Comparison of ENCODE assay signal across 23 mouse cellular contexts in genomic region chr10:25457118-25457517, GRCm38 (mm10).
DNase-seq lines count a peak whose midpoint lies in the region; ATAC-seq lines count a peak whose summit lies in the region.
"Had no signal": no experiment of that assay in that cellular context is flagged by ENCODE, and none has a peak within 500 bp of the region (broad histone marks: within the 10 kb centered on the region; RNA-seq: fewer than 3 reads in every experiment).

No protein-coding gene starts in this region.

- H3K36me3 ChIP-seq in midbrain, embryonic 11.5 days (ENCODE audit: control insufficient read depth, insufficient read depth, low read length), result no peaks in the 10 kb centered on the region
- H3K36me3 ChIP-seq in midbrain, embryonic 10.5 days, result no peaks in the 10 kb centered on the region
- H3K36me3 ChIP-seq: neural tube, embryonic 12.5 days had no signal

- no peak overlapping the region for H3K9ac ChIP-seq in midbrain, embryonic 11.5 days (ENCODE audit: low read length)
- H3K9ac ChIP-seq: heart, embryonic 13.5 days; neural tube, embryonic 12.5 days had no signal

- no peak overlapping the region for H3K4me2 ChIP-seq in midbrain, embryonic 11.5 days
- H3K4me2 ChIP-seq: heart, embryonic 13.5 days; liver, embryonic 11.5 days; neural tube, embryonic 12.5 days had no signal

- H3K27me3 ChIP-seq in midbrain, embryonic 11.5 days (ENCODE audit: control insufficient read depth, insufficient read depth, low read length), result no peaks in the 10 kb centered on the region
- H3K27me3 ChIP-seq in midbrain, embryonic 10.5 days (ENCODE audit: low read depth, poor library complexity, severe bottlenecking), result no peaks in the 10 kb centered on the region
- H3K27me3 ChIP-seq: heart, embryonic 13.5 days; neural tube, embryonic 12.5 days had no signal

- H3K27ac ChIP-seq in midbrain, embryonic 11.5 days (ENCODE audit: low read depth, low read length), result no peak overlapping the region
- H3K27ac ChIP-seq in midbrain, embryonic 10.5 days (replicated peaks), result no peak overlapping the region
- H3K27ac ChIP-seq: heart, embryonic 13.5 days; hindbrain, postnatal 0 days; left cerebral cortex, adult 2 months; neural tube, embryonic 12.5 days had no signal

- 91% methylated on average over 6 of the region's 6 CpGs for WGBS in midbrain, embryonic 11.5 days
- WGBS in midbrain, embryonic 10.5 days, result 92% methylated on average over 6 of the region's 6 CpGs

- DNase-seq in midbrain, embryonic 11.5 days (ENCODE audit: low spot score, missing footprints), result peak; percentile 72
- DNase-seq in midbrain, embryonic 10.5 days (ENCODE audit: low spot score), result no peak
- DNase-seq in induced T-regulatory cell, adult 2 months (ENCODE audit: low read depth), result peak; percentile 16
- DNase-seq in thymus, postnatal 10 days (ENCODE audit: low spot score in 2 of 2), result peak; percentile 23 to 39
- no peak for DNase-seq in adrenal gland, postnatal 10 days
- DNase-seq in retina, postnatal 1 day, result no peak
- DNase-seq in spleen, postnatal 10 days (ENCODE audit: low spot score in 2 of 2), result no peak
- DNase-seq: adrenal gland, postnatal 25 days; cerebellum, adult 11 months; cerebellum, postnatal 14 days; embryo, embryonic 11 days; kidney, adult 18-20 months; kidney, postnatal 14 days; left cerebral cortex, postnatal 4 days; lung, adult 18-20 months; lung, postnatal 14 days; right cerebral cortex, adult 18-20 months had no signal

- ATAC-seq in midbrain, embryonic 11.5 days (ENCODE audit: low FRiP score), result no peak
- ATAC-seq: forebrain, embryonic 16.5 days; hindbrain, postnatal 0 days had no signal

- no peaks in the 10 kb centered on the region for H3K9me3 ChIP-seq in midbrain, embryonic 11.5 days (ENCODE audit: control insufficient read depth, low read length)
- H3K9me3 ChIP-seq in midbrain, embryonic 10.5 days (replicated peaks), result no peaks in the 10 kb centered on the region
- H3K9me3 ChIP-seq: heart, embryonic 13.5 days; neural tube, embryonic 12.5 days had no signal

- no peak overlapping the region for H3K4me3 ChIP-seq in midbrain, embryonic 11.5 days (ENCODE audit: low read depth, low read length)
- H3K4me3 ChIP-seq in midbrain, embryonic 10.5 days, result no peak overlapping the region
- H3K4me3 ChIP-seq: heart, embryonic 13.5 days; left cerebral cortex, adult 2 months; neural tube, embryonic 12.5 days had no signal

- no peaks in the 10 kb centered on the region for H3K4me1 ChIP-seq in midbrain, embryonic 11.5 days (ENCODE audit: control insufficient read depth, insufficient read depth, low read length)
- H3K4me1 ChIP-seq in midbrain, embryonic 10.5 days, result no peaks in the 10 kb centered on the region

Comparison
In these comparisons a context has a peak if more than half of its experiments do, and no peak if none do; other contexts are left out.
1. DNase-seq: peak in midbrain, embryonic 11.5 days (single experiment), induced T-regulatory cell, adult 2 months (single experiment) and thymus, postnatal 10 days (2 of 2); none in midbrain, embryonic 10.5 days (single experiment), adrenal gland, postnatal 10 days (single experiment), retina, postnatal 1 day (single experiment) and spleen, postnatal 10 days (0 of 2).